Mouse (Mus musculus) neural tube, embryonic 14.5 days (tissue): ENCODE results near the gene Wdr91. TPM values are rescaled to one million over a fixed set of nuclear protein-coding genes. Genes with fewer than 3 reads are reported as not detected.
A peak's percentile ranks its signal among the peaks of the same experiment; 100 is the strongest.

Source experiments
- ATAC-seq: fragments of 200-750 bp; cut with Nextera tagmentation; 2 replicates; pipeline ENCODE4 v1.8.0; 2017; ENCODE audit warnings: low read depth, mild to moderate bottlenecking, moderate TSS enrichment, moderate library complexity
- H3K27ac ChIP-seq: fragments of 300-500 bp; sonication (generic); 2 replicates; pipeline ENCODE4 v1.5.1; 2014; ENCODE audit warnings: low read depth, mild to moderate bottlenecking, control low read depth, low read length, moderate library complexity, mixed read lengths
- H3K27me3 ChIP-seq: fragments of 300-500 bp; sonication (generic); 2 replicates; pipeline ENCODE4 v1.6.1; 2014; ENCODE audit warnings: low read length; ENCODE audit not compliant: control insufficient read depth, insufficient read depth
- H3K36me3 ChIP-seq: fragments of 300-500 bp; sonication (generic); 2 replicates; pipeline ENCODE4 v1.6.1; 2014; ENCODE audit warnings: low read length, mixed read lengths; ENCODE audit not compliant: control insufficient read depth, insufficient read depth
- H3K4me1 ChIP-seq: fragments of 300-500 bp; sonication (generic); 2 replicates; pipeline ENCODE4 v1.6.1; 2014; ENCODE audit warnings: low read length; ENCODE audit not compliant: control insufficient read depth, insufficient read depth
- H3K4me2 ChIP-seq: fragments of 300-500 bp; sonication (generic); 2 replicates; pipeline ENCODE4 v1.6.1; 2014; ENCODE audit warnings: mild to moderate bottlenecking, low read depth, low read length, control low read depth
- H3K4me3 ChIP-seq: fragments of 300-500 bp; sonication (generic); 2 replicates; pipeline ENCODE4 v1.5.1; 2014; ENCODE audit warnings: low read depth, low read length, control low read depth, mixed read lengths
- H3K9ac ChIP-seq: fragments of 300-500 bp; sonication (generic); replicated peaks from 2 replicates; pipeline ENCODE4 v1.6.1; 2014; ENCODE audit warnings: low read depth, mild to moderate bottlenecking, control low read depth, low read length, mixed read lengths
- H3K9me3 ChIP-seq: fragments of 300-500 bp; sonication (generic); 2 replicates; pipeline ENCODE4 v1.6.1; 2016; ENCODE audit warnings: low read length; ENCODE audit not compliant: control insufficient read depth
- WGBS: fragments of 180-500 bp; shearing (Covaris S2); extraction: QIAGEN DNeasy Blood & Tissue Kit; methylation state at CpG from one replicate; pipeline ENCODE4 v1.1.7; 2014; 5-methylcytosine and 5-hydroxymethylcytosine counted together
- polyA plus RNA-seq: library from polyadenylated mRNA; unstranded; fragments of >200 nt; fragmentation: Nextera tagmentation; extraction: Ambion mirVana; gene quantifications from 2 replicates; pipeline ENCODE4 v1.2.1, GENCODE M21; 2014

Gene Wdr91
- polyA plus RNA-seq, 1 experiment from 2014 or later, result 18.3 TPM

DNA sequence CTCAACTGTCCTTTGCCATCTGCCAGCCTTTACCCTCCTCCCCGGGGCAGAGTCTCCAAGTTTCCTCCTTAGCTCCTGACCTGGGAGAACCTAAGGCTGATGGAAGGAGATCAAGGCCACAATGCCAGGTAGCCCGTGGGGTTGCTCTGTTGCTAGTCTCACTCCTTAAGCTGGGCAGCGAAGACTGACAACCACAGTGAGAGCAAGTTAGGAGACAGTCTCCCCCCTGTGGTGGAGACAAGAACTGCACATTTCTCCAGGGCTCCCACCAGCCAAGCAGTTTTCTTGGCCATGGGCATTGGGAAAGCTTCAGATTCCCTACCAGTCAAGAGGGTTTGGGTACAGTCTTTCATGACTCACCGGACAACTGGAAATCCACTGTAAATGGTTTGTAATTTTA is 16.5 kb upstream of the Wdr91 start:
- Histone ChIP-seq H3K4me1 (no peaks in the 10 kb centered on the region), H3K27ac (no peak overlapping the region), H3K9me3 (no peaks in the 10 kb centered on the region), H3K4me3 (no peak overlapping the region), H3K27me3 (no peaks in the 10 kb centered on the region), H3K36me3 (no peaks in the 10 kb centered on the region), H3K4me2 (no peak overlapping the region), H3K9ac (no peak overlapping the region)
- no peak for ATAC-seq
- WGBS, result 49% methylated on average over 4 of the region's 4 CpGs

DNA sequence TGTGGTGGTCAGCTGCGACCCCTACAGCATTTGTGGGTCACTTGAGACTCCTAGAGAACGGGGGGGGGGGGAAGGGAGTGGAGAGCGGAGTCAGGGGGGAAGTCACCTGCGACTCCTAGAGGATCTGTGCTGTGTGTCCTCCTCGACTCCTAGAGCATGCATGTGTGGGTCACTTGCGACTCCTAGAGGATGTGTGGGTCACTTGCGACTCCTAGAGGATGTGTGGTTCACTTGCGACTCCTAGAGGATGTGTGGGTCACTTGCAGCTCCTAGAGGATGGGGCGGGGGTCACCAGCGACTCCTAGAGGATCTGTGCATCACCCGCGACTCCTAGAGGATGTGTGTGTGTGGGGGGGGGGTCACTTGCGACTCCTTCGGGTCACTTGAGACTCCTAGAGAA is 11.3 kb upstream of the Wdr91 start:
- no peak; the same call in 1 of the 2 replicates for ATAC-seq
- Histone ChIP-seq H3K27ac (no peak overlapping the region), H3K4me1 (no peaks in the 10 kb centered on the region), H3K27me3 (no peaks in the 10 kb centered on the region), H3K9me3 (no peaks in the 10 kb centered on the region), H3K36me3 (no peaks in the 10 kb centered on the region), H3K4me2 (no peak overlapping the region), H3K4me3 (no peak overlapping the region), H3K9ac (no peak overlapping the region)
- 69% methylated on average over 14 of the region's 14 CpGs for WGBS

DNA sequence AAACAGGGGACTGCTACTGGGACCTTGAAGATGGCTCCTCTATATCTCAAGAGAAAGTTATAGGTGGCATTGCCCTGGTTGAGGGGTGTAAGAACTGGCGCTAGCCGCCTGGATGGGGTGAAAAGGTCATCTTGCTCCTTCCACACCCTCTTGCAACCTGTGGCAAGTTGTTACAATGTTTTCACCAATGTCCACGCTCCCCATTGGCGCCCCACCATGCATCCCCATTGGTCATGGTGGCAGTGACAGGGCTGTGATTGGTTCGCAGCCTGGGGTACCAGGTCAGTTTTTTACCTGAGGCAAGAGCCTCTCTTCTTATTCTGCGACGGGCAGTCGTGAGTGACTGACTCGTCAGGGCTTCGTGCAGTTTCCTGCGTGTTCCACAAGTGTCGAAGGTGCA is 10.0 kb upstream of the Wdr91 start:
- H3K4me2 ChIP-seq, result no peak overlapping the region

DNA sequence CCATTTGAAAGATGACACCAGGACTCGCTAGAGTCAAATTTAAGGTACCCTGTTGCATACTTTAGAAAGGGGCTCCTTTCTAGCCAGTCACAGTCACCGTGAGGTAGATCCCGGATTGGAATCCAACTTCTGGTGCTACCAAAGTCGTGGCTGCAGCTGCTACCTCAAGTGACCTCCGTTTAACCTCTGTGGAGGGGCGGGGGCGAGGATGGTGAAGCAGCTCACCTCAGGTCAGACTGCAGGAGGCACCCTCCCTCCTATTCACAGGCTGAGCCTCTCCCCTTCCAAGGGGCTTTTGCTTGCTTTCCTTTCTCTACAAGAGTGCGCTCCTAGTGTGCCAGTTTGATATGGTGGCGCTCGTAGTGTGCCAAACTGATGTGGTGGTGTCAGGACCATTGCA is 9.3 kb upstream of the Wdr91 start, which contains the start of gene Stra8:
Stra8 (plus strand) TSS at position 208 of the 400 bp plus-strand sequence.
- Histone ChIP-seq H3K36me3 (no peaks in the 10 kb centered on the region), H3K27me3 (no peaks in the 10 kb centered on the region), H3K9me3 (no peaks in the 10 kb centered on the region), H3K9ac (no peak within 1 kb of the TSS), H3K4me1 (no peaks in the 10 kb centered on the region), H3K4me3 (no peak within 1 kb of the TSS), H3K4me2 (no peak within 1 kb of the TSS), H3K27ac (no peak within 1 kb of the TSS)
- WGBS, result 48% methylated on average over 10 of the region's 10 CpGs
- ATAC-seq, result no peak

More for the DNA sequence above, 10.0 kb upstream of the Wdr91 start:
- no peak overlapping the region for H3K9ac ChIP-seq
- WGBS, result 94% methylated on average over 12 of the region's 12 CpGs
- no peaks in the 10 kb centered on the region for H3K27me3 ChIP-seq
- H3K27ac ChIP-seq, result no peak overlapping the region
- H3K9me3 ChIP-seq, result no peaks in the 10 kb centered on the region
- H3K4me1 ChIP-seq, result no peaks in the 10 kb centered on the region
- H3K36me3 ChIP-seq, result no peaks in the 10 kb centered on the region
- ATAC-seq, result no peak
- H3K4me3 ChIP-seq, result no peak overlapping the region

DNA sequence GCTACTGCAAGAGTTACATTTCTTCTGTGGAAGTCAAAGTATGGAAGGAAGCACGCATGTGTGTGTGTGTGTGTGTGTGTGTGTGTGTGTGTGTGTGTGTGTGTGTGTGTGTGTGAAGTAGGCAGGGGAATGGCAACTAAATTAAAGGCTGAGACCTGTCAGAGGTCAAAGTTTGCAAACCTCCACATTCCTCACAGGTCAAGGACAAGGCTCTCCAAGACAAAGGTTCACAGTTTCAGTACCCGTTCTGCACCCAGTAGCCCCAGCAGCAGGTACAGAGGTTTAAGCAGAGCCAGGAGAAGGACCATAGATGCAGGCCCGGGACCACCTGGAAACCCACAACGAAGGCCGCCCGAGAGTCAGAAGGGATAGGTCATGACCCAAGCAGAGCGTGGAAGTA is 8.5 kb upstream of the Wdr91 start:
- WGBS, result 90% methylated on average over 7 of the region's 7 CpGs
- Histone ChIP-seq H3K36me3 (no peaks in the 10 kb centered on the region), H3K4me3 (no peak overlapping the region), H3K4me1 (no peaks in the 10 kb centered on the region), H3K27me3 (no peaks in the 10 kb centered on the region), H3K9ac (no peak overlapping the region), H3K9me3 (no peaks in the 10 kb centered on the region), H3K27ac (no peak overlapping the region), H3K4me2 (no peak overlapping the region)
- no peak for ATAC-seq

DNA sequence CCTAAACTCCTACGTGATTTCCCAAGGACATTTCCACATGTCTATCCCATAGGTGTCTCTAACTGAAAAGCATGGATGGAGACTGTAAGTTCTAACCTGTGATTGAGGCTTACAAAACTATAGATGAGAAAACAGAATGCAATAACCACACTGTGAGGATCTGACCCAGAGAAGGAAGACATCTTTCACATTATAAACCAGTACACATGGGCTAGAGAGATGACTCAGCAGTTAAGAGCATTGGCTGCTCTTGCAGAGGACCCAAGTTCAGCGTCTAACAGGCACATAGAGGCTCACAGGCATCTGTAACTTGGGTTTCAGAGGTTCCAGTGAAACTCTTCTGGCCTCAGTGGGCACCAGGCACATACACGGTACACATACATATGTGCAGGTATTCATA is 3.8 kb upstream of the Wdr91 start:
- H3K27me3 ChIP-seq, result no peaks in the 10 kb centered on the region
- 87% methylated on average over 3 of the region's 3 CpGs for WGBS
- H3K4me1 ChIP-seq, result peaks cover 5% of the 10 kb centered on the region
- H3K9me3 ChIP-seq, result no peaks in the 10 kb centered on the region
- no peak for ATAC-seq
- no peak overlapping the region for H3K27ac ChIP-seq
- no peak overlapping the region for H3K9ac ChIP-seq
- no peak overlapping the region for H3K4me3 ChIP-seq
- H3K36me3 ChIP-seq, result no peaks in the 10 kb centered on the region
- H3K4me2 ChIP-seq, result no peak overlapping the region

DNA sequence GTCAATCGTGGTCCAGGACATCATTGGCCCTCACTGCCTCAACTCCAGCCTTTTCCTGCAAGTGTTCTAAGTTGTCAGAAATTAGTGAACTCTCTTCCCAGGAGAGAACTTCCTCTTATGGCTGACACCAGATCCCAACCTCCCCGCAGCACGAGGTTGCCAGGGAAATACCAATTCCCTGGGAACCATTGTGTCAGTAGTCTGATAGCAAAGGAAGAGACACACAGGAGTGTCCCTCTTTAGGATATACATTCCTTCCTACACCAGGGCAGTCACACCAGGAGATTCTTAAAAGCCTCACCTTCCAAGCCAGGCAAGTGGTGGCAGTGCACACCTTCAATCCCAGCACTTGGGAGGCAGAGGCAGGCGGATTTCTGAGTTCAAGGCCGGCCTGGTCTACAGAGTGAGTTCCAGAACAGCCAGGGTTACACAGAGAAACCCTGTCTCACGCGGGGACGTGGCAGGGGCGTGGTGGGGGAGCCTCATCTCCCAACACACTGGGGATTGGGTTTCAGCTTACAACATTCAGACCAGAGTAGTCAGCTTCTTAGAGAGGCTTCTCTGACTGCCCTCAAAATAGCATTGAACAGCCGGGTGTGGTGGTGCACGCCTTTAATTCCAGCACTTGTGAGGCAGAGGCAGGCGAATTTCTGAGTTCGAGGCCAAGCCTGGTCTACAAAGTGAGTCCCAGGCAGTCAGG is 2.8 kb upstream of the Wdr91 start:
- H3K27me3 ChIP-seq, result no peaks in the 10 kb centered on the region
- WGBS, result 86% methylated on average over 13 of the region's 13 CpGs
- H3K36me3 ChIP-seq, result no peaks in the 10 kb centered on the region
- H3K4me2 ChIP-seq, result no peak overlapping the region
- no peaks in the 10 kb centered on the region for H3K9me3 ChIP-seq
- H3K27ac ChIP-seq, result no peak overlapping the region
- no peak for ATAC-seq
- H3K9ac ChIP-seq, result no peak overlapping the region
- H3K4me3 ChIP-seq, result no peak overlapping the region
- H3K4me1 ChIP-seq, result peaks cover 8% of the 10 kb centered on the region

DNA sequence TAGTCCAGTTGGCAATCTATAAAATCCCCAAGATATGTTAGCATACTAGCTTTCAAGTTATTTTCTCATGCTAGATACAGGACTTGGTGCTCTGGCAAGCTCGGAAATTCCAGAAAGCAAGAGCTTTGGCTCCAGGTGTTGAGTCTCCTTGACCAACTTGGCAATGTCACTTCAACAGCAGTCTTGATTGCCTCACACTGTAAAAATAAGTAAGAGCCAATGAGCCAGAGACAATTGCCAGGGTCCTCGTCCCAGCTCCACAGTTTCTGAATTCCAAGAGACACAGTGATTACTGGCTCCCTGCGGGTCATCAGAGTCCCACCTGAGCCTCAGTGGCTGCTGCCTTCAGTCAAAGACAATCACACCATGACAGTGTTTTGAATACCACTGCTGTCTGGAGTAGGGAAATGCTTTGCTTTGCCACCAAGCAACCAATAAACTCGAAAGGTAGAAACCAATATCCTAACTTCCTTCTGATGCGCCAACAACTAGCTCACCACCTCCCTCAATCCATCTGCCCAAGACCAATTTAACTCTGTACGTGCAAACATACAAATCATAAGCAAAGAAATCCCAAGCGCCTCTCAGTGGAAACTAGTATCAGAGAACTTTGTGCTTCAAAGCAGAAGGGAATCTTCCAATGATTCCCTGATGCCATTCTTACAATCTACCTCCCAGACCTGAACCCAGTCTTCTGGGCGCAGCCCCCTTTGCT is 888 bp downstream of the Wdr91 start:
- no peaks in the 10 kb centered on the region for H3K27me3 ChIP-seq
- no peaks in the 10 kb centered on the region for H3K9me3 ChIP-seq
- H3K4me3 ChIP-seq, result peak overlapping the region; percentile 72
- 42% methylated on average over 8 of the region's 8 CpGs for WGBS
- H3K4me1 ChIP-seq, result peaks cover 8% of the 10 kb centered on the region
- peak overlapping the region; percentile 86 for H3K27ac ChIP-seq
- no peak for ATAC-seq
- H3K36me3 ChIP-seq, result peaks cover 10% of the 10 kb centered on the region
- peak overlapping the region; percentile 70 for H3K9ac ChIP-seq
- H3K4me2 ChIP-seq, result peak overlapping the region; percentile 75

DNA sequence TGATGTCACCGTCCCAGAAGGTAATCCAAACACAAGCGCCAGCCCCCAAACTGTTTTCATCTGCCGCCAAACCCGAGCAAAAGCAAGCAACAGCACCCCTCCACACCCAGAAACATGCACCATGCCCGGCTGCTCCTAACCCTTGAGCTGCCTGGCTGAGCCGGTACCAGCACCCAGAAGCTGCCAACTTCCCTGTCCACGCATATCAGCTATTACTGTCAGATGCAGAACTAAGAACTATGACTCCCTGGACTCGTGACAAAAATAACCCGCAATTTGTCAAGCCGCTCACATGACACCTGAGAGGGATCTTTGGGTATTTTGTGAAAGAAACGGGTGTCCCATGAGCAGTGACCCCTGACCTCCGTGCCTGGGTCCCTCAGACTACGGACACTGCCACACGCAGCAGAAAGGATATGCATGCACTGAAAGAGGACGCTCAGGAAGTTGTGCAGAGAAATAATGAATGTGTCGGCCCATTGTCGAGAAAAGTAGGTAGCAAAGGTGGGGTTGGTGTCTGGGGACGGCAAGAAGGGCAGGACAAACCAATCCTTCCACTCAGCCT is 2.9 kb downstream of the Wdr91 start:
- peaks cover 8% of the 10 kb centered on the region for H3K4me1 ChIP-seq
- H3K27me3 ChIP-seq, result no peaks in the 10 kb centered on the region
- no peak overlapping the region for H3K4me2 ChIP-seq
- H3K9me3 ChIP-seq, result no peaks in the 10 kb centered on the region
- WGBS, result 92% methylated on average over 18 of the region's 18 CpGs
- H3K36me3 ChIP-seq, result peaks cover 10% of the 10 kb centered on the region
- no peak for ATAC-seq
- no peak overlapping the region for H3K27ac ChIP-seq
- H3K4me3 ChIP-seq, result no peak overlapping the region
- no peak overlapping the region for H3K9ac ChIP-seq
